Mouse (Mus musculus) heart, adult 18-20 months (tissue): ENCODE results near the gene Prss45. TPM values are rescaled to one million over a fixed set of nuclear protein-coding genes. Genes with fewer than 3 reads are reported as not detected.

Experiments
- DNase-seq, 2 experiments: peaks; one replicate each; pipeline ENCODE4 v3.0.0; 2021 to 2022; ENCODE audit warnings: mixed read lengths in 1 of 2
- total RNA-seq, 2 experiments: library from RNA; stranded (reverse); gene quantifications; 2 replicates each; pipeline ENCODE4 v1.2.3; 2021

Prss45 gene
- total RNA-seq, 2 experiments from 2014 or later: not detected

DNA sequence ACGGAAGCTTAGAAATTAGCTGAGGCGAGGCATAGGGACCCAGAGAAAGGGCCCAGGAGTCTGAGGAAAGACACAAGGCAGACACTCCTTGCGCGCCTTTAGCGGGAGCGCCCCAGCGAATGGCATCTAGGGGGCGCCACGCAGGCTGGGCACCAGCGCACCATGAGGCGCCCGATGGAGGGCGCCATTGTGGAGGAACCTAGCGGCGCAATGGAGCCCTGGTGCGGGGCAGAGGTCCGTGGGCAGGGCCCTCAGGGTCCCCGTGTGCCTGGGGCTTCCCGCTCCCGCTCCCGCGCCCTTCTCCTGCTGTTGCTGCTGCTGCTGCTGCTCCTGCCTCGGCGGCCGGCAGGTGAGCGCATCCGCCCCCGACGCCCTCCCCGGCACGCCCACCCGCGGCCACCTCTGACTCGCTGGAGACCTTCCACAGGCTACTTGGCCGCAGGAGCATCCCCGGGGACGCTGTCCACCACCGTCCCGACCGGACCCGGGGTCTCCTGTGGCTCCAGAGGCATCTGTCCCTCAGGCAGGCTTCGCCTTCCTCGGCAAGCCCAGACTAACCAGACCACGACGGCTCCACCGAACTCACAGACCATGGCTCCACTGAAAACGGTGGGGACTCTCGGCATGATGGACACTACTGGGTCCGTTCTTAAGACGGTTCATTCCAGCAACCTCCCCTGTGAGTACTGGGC, 23.5 kb downstream of the Prss45 start, which contains the start of gene Prss50:
Prss50 (plus strand) TSS at position 187 of the 692 bp plus-strand sequence.
- DNase-seq: no peak

DNA sequence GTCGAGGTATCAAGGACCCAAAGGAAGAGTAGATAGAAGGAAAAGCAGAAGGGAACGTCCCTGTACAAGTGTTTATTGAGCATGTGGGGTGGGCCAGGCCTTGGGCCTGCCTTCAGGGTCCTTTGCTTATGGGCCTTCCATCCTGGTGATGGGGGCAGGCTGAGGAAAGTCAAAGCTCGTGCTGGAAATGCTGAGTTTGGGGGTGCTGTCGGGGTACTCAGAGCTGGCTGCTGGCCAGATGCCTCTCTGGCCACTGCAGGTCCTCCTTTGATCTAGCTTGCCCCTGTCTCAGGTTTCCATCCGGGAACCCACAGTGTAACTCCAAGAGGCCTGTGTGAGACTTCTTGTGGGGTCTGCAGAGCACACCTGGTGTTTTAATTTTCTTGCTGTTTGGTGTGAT, 24.1 kb downstream of the Prss45 start:
- no peak for DNase-seq

- DNase-seq: no peak
These were observed 24.7 kb downstream of the Prss45 start for GRCm38 (mm10) chr9:110858967-110859596.

DNA sequence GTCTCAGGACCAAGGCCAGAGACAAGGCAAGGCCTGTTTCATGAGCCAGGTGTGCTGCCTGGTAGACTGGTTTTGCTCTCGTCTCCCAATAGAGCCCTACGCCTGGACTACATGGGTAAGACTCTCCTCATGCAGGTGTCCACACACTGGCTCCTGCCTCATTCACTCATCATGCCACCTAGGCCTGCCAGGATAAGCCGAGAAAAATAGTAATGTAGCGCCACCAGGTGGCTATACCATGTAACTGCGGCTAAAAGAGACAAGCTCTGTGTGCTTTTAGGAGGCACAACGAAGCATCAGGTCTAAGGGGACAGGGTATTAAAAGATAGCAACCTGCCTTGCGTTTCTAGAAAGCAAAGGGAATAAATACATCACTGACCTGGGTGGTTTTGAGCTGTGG, 36.6 kb downstream of the Prss45 start:
- DNase-seq: peak; percentile 47 to 75

- no peak for DNase-seq
These were observed 39.6 kb downstream of the Prss45 start for GRCm38 (mm10) chr9:110873681-110874659.

GRCm38 (mm10) chr9:110874660-110875191, 40.3 kb downstream of the Prss45 start:
- DNase-seq: no peak

- no peak for DNase-seq
These were observed 40.9 kb downstream of the Prss45 start for GRCm38 (mm10) chr9:110875288-110875695.

GRCm38 (mm10) chr9:110877353-110877752, 43.0 kb downstream of the Prss45 start:
- DNase-seq: peak in 1 of 2 experiments; percentile 45

GRCm38 (mm10) chr9:110877888-110878287, 43.5 kb downstream of the Prss45 start:
- DNase-seq: peak; percentile 87 to 93

GRCm38 (mm10) chr9:110879191-110879920, 45.0 kb downstream of the Prss45 start, which contains the start of gene Als2cl:
TSS of gene Als2cl (plus strand) at chr9:110879870.
- DNase-seq: peak; percentile 55 to 66

DNA sequence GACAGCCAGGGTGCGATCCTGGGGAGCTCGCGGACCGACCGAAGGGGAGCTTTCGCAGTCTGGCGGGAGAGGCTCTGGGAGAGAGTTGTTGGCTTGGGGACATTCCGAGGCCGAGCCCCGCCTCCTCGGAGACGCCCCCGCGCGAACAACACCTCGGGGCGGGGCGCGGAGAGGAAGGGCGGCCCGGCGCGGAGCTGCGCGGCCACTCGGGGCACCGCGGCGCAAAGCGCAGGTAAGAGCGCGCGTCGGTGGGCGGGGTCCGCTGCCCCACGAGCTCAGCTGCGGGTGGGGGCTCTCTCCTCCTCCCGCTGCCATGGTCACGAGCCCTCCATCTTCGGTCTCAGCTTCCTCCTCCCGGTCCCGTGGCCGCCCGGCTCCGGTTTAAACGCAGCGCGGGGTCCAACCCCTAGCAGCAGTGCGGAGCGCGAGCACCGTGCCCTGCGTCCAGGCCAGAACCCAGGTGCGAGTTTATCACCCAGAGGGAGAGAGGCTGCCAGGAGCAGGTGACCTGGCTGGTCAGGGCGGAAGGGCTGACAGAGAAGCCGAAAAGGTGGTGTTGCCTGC, 45.7 kb downstream of the Prss45 start, which contains the start of gene Tmie:
Tmie (minus strand) TSS at position 116 of the 564 bp plus-strand sequence.
- DNase-seq: peak; percentile 87 to 92

- no peak for DNase-seq
These were observed 46.4 kb downstream of the Prss45 start for GRCm38 (mm10) chr9:110880772-110881171.

- DNase-seq: peak; percentile 52 to 85
These were observed 47.6 kb downstream of the Prss45 start for GRCm38 (mm10) chr9:110881953-110882352.

- no peak for DNase-seq
These were observed 53.3 kb downstream of the Prss45 start for GRCm38 (mm10) chr9:110887388-110888303.

GRCm38 (mm10) chr9:110888935-110889334, 54.5 kb downstream of the Prss45 start:
- DNase-seq: no peak

DNA sequence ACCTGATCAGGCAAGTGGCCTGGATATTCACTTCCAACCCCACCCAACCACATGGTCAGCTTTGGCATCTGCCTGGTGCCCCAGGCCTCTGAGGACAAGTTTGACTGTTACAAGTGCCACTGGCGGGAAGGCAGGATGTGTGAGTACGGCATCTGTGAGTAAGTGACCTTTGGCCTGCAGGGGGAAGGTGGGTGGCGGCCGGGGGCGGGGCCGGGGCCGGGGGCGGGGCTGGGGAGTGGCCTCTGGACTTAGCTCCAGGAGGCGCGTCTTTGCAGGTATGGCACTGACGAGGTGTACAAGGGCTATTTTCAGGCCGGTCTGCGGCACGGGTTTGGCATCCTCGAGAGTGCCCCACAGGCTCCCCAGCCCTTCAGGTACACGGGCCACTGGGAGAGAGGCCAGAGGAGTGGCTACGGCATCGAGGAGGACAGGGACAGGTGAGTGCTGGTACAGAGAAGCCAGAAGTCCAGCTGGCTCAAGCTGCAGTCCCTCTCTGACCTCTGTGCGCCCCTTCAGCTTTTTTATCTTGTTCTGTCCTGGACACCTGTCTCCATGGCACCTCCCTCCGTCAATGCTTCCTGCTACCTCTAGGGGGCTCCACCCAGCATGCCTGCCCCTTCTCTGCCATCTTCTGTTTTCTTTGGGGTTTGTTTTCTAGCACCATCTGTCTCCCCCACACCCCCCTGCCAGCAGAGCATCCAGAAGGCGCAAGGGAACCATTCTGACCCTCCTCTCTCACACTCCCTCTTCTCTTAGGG, 55.8 kb downstream of the Prss45 start:
- no peak for DNase-seq
